Mouse (Mus musculus): Measurements from ENCODE around the gene Map3k1. TPM values are rescaled to one million over a fixed set of nuclear protein-coding genes. Genes with fewer than 3 reads are reported as not detected.

Map3k1 gene
- total RNA-seq, 2 experiments from 2014 or later: 8.8 to 10.3 TPM

Other genes starting within 250 kb of the Map3k1 start
- not detected for gene Gm10198, start 216.2 kb downstream of the Map3k1 start, total RNA-seq (2021)
- gene Mier3, start 128.0 kb downstream of the Map3k1 start, total RNA-seq (2021): 10 to 100 TPM; 26.3 to 32.6 TPM